Mouse (Mus musculus): ENCODE measurements at regions not wholly inside any gene's neighbourhood (a gene's known extent, or its start where the extent isn't known, plus 50 kb on each side); places are given as distances from the start of the nearest gene placed in this dataset.
"Not testable (repeated sequence)": the region's sequence is repeated elsewhere in the genome, so short reads cannot be mapped to it uniquely, and the experiment has no call there.

GRCm38 (mm10) chr16:89718921-89719320 lies 147.9 kb upstream of the Krtap11-1 start:
- H3K27me3 ChIP-seq (ENCODE audit: control insufficient read depth, insufficient read depth, low read length): no peaks in the 10 kb centered on the region
- 63% methylated on average over 3 of the region's 3 CpGs for WGBS
- no peak overlapping the region for H3K27ac ChIP-seq (ENCODE audit: low read depth, low read length)
- no peak overlapping the region for H3K4me3 ChIP-seq (ENCODE audit: low read depth, low read length)
- H3K9me3 ChIP-seq (ENCODE audit: control insufficient read depth, low read length): no peaks in the 10 kb centered on the region
- H3K4me2 ChIP-seq (ENCODE audit: low read depth, low read length): no peak overlapping the region
- no peaks in the 10 kb centered on the region for H3K36me3 ChIP-seq (ENCODE audit: control insufficient read depth, insufficient read depth, low read length)
- no peaks in the 10 kb centered on the region for H3K4me1 ChIP-seq (ENCODE audit: control insufficient read depth, insufficient read depth, low read length)
- no peak for ATAC-seq (ENCODE audit: low read depth)
- H3K9ac ChIP-seq (replicated peaks; ENCODE audit: low read depth, low read length): no peak overlapping the region

GRCm38 (mm10) chr16:89715716-89716115 lies 144.7 kb upstream of the Krtap11-1 start:
- H3K27ac ChIP-seq (ENCODE audit: low read depth, low read length): not testable (repeated sequence)

GRCm38 (mm10) chr16:89704316-89704715 lies 133.3 kb upstream of the Krtap11-1 start:
- 61% methylated on average over 6 of the region's 6 CpGs for WGBS
- H3K9ac ChIP-seq (replicated peaks; ENCODE audit: low read depth, low read length): no peak overlapping the region
- no peak overlapping the region for H3K27ac ChIP-seq (ENCODE audit: low read depth, low read length)
- H3K4me3 ChIP-seq (ENCODE audit: low read depth, low read length): no peak overlapping the region
- no peaks in the 10 kb centered on the region for H3K9me3 ChIP-seq (ENCODE audit: control insufficient read depth, low read length)
- 0 out of 2 replicates have a peak, but pooled peaks cover 2% of the 10 kb centered on the region for H3K4me1 ChIP-seq (ENCODE audit: control insufficient read depth, insufficient read depth, low read length)
- no peaks in the 10 kb centered on the region for H3K36me3 ChIP-seq (ENCODE audit: control insufficient read depth, insufficient read depth, low read length)
- no peak for ATAC-seq (ENCODE audit: low read depth)
- H3K4me2 ChIP-seq (ENCODE audit: low read depth, low read length): no peak overlapping the region
- H3K27me3 ChIP-seq (ENCODE audit: control insufficient read depth, insufficient read depth, low read length): no peaks in the 10 kb centered on the region

More at GRCm38 (mm10) chr16:89715716-89716115, 144.7 kb upstream of the Krtap11-1 start:
- 86% methylated on average over 8 of the region's 8 CpGs for WGBS
- not testable (repeated sequence) for H3K9ac ChIP-seq (replicated peaks; ENCODE audit: low read depth, low read length); H3K9me3 ChIP-seq (ENCODE audit: control insufficient read depth, low read length); ATAC-seq (ENCODE audit: low read depth); H3K4me2 ChIP-seq (ENCODE audit: low read depth, low read length); H3K27me3 ChIP-seq (ENCODE audit: control insufficient read depth, insufficient read depth, low read length); H3K4me3 ChIP-seq (ENCODE audit: low read depth, low read length); H3K36me3 ChIP-seq (ENCODE audit: control insufficient read depth, insufficient read depth, low read length); H3K4me1 ChIP-seq (ENCODE audit: control insufficient read depth, insufficient read depth, low read length)

GRCm38 (mm10) chr16:89703158-89703557 lies 132.2 kb upstream of the Krtap11-1 start:
- H3K27me3 ChIP-seq (ENCODE audit: control insufficient read depth, insufficient read depth, low read length): no peaks in the 10 kb centered on the region
- H3K9ac ChIP-seq (replicated peaks; ENCODE audit: low read depth, low read length): no peak overlapping the region
- no peak for ATAC-seq (ENCODE audit: low read depth)
- 79% methylated on average over 10 of the region's 10 CpGs for WGBS
- H3K4me2 ChIP-seq (ENCODE audit: low read depth, low read length): no peak overlapping the region
- 0 out of 2 replicates have a peak, but pooled peaks cover 4% of the 10 kb centered on the region for H3K4me1 ChIP-seq (ENCODE audit: control insufficient read depth, insufficient read depth, low read length)
- H3K27ac ChIP-seq (ENCODE audit: low read depth, low read length): no peak overlapping the region
- no peaks in the 10 kb centered on the region for H3K36me3 ChIP-seq (ENCODE audit: control insufficient read depth, insufficient read depth, low read length)
- no peaks in the 10 kb centered on the region for H3K9me3 ChIP-seq (ENCODE audit: control insufficient read depth, low read length)
- no peak overlapping the region for H3K4me3 ChIP-seq (ENCODE audit: low read depth, low read length)

- H3K27ac ChIP-seq (ENCODE audit: low read depth, low read length): no peak overlapping the region
- 98% methylated on average over 2 of the region's 2 CpGs for WGBS
- H3K27me3 ChIP-seq (ENCODE audit: control insufficient read depth, insufficient read depth, low read length): no peaks in the 10 kb centered on the region
- H3K36me3 ChIP-seq (ENCODE audit: control insufficient read depth, insufficient read depth, low read length): no peaks in the 10 kb centered on the region
- H3K4me1 ChIP-seq (ENCODE audit: control insufficient read depth, insufficient read depth, low read length): 0 out of 2 replicates have a peak, but pooled peaks cover 4% of the 10 kb centered on the region
- H3K4me2 ChIP-seq (ENCODE audit: low read depth, low read length): no peak overlapping the region
- H3K4me3 ChIP-seq (ENCODE audit: low read depth, low read length): no peak overlapping the region
- H3K9ac ChIP-seq (replicated peaks; ENCODE audit: low read depth, low read length): no peak overlapping the region
- no peak for ATAC-seq (ENCODE audit: low read depth)
- no peaks in the 10 kb centered on the region for H3K9me3 ChIP-seq (ENCODE audit: control insufficient read depth, low read length)
Measured at GRCm38 (mm10) chr16:89702406-89702805, 131.4 kb upstream of the Krtap11-1 start.

- Histone ChIP-seq H3K9me3 (ENCODE audit: control insufficient read depth, low read length) (no peaks in the 10 kb centered on the region), H3K4me1 (ENCODE audit: control insufficient read depth, insufficient read depth, low read length) (0 out of 2 replicates have a peak, but pooled peaks cover 4% of the 10 kb centered on the region), H3K27me3 (ENCODE audit: control insufficient read depth, insufficient read depth, low read length) (no peaks in the 10 kb centered on the region), H3K9ac (replicated peaks; ENCODE audit: low read depth, low read length) (no peak overlapping the region), H3K4me2 (ENCODE audit: low read depth, low read length) (no peak overlapping the region), H3K4me3 (ENCODE audit: low read depth, low read length) (no peak overlapping the region), H3K27ac (ENCODE audit: low read depth, low read length) (no peak overlapping the region), H3K36me3 (ENCODE audit: control insufficient read depth, insufficient read depth, low read length) (no peaks in the 10 kb centered on the region)
- ATAC-seq (ENCODE audit: low read depth): no peak
- 93% methylated on average over 8 of the region's 8 CpGs for WGBS
Measured at GRCm38 (mm10) chr16:89701741-89702140, 130.8 kb upstream of the Krtap11-1 start.

GRCm38 (mm10) chr16:89699710-89700109 lies 128.7 kb upstream of the Krtap11-1 start:
- Histone ChIP-seq H3K36me3 (ENCODE audit: control insufficient read depth, insufficient read depth, low read length) (no peaks in the 10 kb centered on the region), H3K9me3 (ENCODE audit: control insufficient read depth, low read length) (no peaks in the 10 kb centered on the region), H3K4me3 (ENCODE audit: low read depth, low read length) (no peak overlapping the region), H3K27ac (ENCODE audit: low read depth, low read length) (no peak overlapping the region), H3K27me3 (ENCODE audit: control insufficient read depth, insufficient read depth, low read length) (no peaks in the 10 kb centered on the region), H3K4me1 (ENCODE audit: control insufficient read depth, insufficient read depth, low read length) (0 out of 2 replicates have a peak, but pooled peaks cover 4% of the 10 kb centered on the region), H3K9ac (replicated peaks; ENCODE audit: low read depth, low read length) (no peak overlapping the region), H3K4me2 (ENCODE audit: low read depth, low read length) (no peak overlapping the region)
- WGBS: 3% methylated on average over 2 of the region's 2 CpGs
- no peak for ATAC-seq (ENCODE audit: low read depth)

- no peaks in the 10 kb centered on the region for H3K9me3 ChIP-seq (ENCODE audit: control insufficient read depth, low read length)
- H3K4me3 ChIP-seq (ENCODE audit: low read depth, low read length): no peak overlapping the region
- 80% methylated on average over 4 of the region's 4 CpGs for WGBS
- H3K36me3 ChIP-seq (ENCODE audit: control insufficient read depth, insufficient read depth, low read length): no peaks in the 10 kb centered on the region
- H3K4me1 ChIP-seq (ENCODE audit: control insufficient read depth, insufficient read depth, low read length): 0 out of 2 replicates have a peak, but pooled peaks cover 4% of the 10 kb centered on the region
- no peaks in the 10 kb centered on the region for H3K27me3 ChIP-seq (ENCODE audit: control insufficient read depth, insufficient read depth, low read length)
- H3K27ac ChIP-seq (ENCODE audit: low read depth, low read length): no peak overlapping the region
- no peak overlapping the region for H3K4me2 ChIP-seq (ENCODE audit: low read depth, low read length)
- no peak for ATAC-seq (ENCODE audit: low read depth)
- no peak overlapping the region for H3K9ac ChIP-seq (replicated peaks; ENCODE audit: low read depth, low read length)
Measured at GRCm38 (mm10) chr16:89695833-89696232, 124.8 kb upstream of the Krtap11-1 start.

DNA sequence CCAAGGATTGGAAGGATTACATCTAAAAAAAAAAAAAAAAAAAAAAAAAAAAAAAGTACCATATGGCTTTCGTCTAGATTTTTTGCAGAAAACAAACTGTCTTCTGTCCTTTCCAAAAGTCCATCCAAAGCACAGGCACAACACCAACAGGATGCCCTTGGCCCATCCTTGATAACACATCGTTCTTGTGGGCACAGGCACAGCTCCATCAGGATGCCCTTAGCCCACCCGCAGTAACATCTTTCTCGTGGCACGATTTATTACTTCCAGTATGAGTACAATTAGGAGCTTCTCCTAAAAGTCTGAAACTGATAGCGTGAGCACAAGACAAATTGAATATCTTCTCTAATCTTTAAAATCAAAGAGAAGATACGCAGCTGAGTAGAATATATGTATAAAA lies 124.4 kb upstream of the Krtap11-1 start:
- 0 out of 2 replicates have a peak, but pooled peaks cover 4% of the 10 kb centered on the region for H3K4me1 ChIP-seq (ENCODE audit: control insufficient read depth, insufficient read depth, low read length)
- no peak for ATAC-seq (ENCODE audit: low read depth)
- no peaks in the 10 kb centered on the region for H3K27me3 ChIP-seq (ENCODE audit: control insufficient read depth, insufficient read depth, low read length)
- no peak overlapping the region for H3K4me3 ChIP-seq (ENCODE audit: low read depth, low read length)
- H3K9me3 ChIP-seq (ENCODE audit: control insufficient read depth, low read length): no peaks in the 10 kb centered on the region
- WGBS: 75% methylated on average over 7 of the region's 7 CpGs
- no peak overlapping the region for H3K4me2 ChIP-seq (ENCODE audit: low read depth, low read length)
- H3K27ac ChIP-seq (ENCODE audit: low read depth, low read length): no peak overlapping the region
- H3K9ac ChIP-seq (replicated peaks; ENCODE audit: low read depth, low read length): no peak overlapping the region
- no peaks in the 10 kb centered on the region for H3K36me3 ChIP-seq (ENCODE audit: control insufficient read depth, insufficient read depth, low read length)

All from neural tube, embryonic 14.5 days (tissue).